Mouse (Mus musculus): ENCODE data around the gene Fgfr2. TPM values are rescaled to one million over a fixed set of nuclear protein-coding genes. Genes with fewer than 3 reads are reported as not detected.

The Fgfr2 gene
- polyA plus RNA-seq, 1 experiment from 2014 or later: 33.9 TPM

DNA sequence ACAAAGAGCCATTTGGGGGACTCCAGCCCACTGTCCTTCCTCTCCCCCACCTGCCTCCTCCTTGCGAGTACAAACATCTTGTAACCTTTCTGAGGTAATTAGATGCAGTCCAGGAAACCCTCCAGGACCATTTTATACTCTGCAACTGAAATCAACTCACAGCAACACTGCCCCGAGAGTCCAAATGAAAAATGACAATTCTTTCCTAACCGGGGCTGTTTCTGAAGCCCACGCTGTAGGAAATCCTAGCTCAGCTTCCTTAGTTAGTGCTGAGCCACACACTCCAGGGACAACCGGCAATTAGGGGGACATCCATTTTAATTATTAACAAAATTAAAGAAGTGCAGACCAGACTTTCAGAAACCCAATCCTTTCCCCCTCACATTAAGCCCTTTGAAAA, 2863.1 kb downstream of the Fgfr2 start:
- Histone ChIP-seq H3K27me3 (peaks cover 19% of the 10 kb centered on the region; the same call in 1 of the 2 replicates), H3K4me1 (replicated peaks) (peaks cover 71% of the 10 kb centered on the region), H3K27ac (0 out of 2 replicates have a peak overlapping the region, but pooled peaks have one; percentile 23), H3K36me3 (no peaks in the 10 kb centered on the region), H3K9me3 (no peaks in the 10 kb centered on the region), H3K4me3 (peak overlapping the region; percentile 65; the same call in 1 of the 2 replicates), H3K4me2 (peak overlapping the region; percentile 96), H3K9ac (peak overlapping the region; percentile 88; the same call in 1 of the 2 replicates)
- WGBS: 19% methylated on average over 5 of the region's 5 CpGs
- ATAC-seq (ENCODE audit: low FRiP score): no peak

DNA sequence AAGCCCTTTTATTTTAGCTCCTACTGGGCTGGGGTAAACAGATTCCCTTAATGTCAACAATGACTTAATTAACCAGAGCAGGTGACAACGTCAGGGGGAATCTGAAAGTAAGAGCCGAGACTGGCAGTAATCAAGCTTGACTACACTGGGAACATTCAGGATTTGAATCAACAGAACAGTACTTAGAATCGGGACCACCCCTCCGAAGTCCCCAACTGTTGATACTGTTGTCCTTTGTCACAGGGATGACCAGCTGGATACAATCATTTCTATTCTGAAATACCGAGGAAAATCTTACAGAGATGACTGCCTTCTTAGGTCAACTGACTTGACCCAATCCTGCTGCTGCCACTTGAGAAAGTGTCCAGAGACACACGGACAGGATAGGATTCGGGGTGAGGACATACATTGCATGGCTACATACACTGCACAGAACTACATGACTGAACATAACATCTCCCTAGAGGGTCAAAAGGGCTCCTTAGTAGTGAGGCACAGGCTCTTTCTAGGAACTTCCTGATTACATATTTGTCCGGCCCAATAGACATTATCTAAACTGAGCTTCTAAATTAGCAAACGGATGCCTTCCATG, 2864.3 kb downstream of the Fgfr2 start:
- Histone ChIP-seq H3K4me3 (no peak overlapping the region), H3K36me3 (no peaks in the 10 kb centered on the region), H3K4me1 (replicated peaks) (peaks cover 63% of the 10 kb centered on the region), H3K27me3 (peaks cover 15% of the 10 kb centered on the region; the same call in 1 of the 2 replicates), H3K9me3 (no peaks in the 10 kb centered on the region), H3K9ac (no peak overlapping the region), H3K4me2 (peak overlapping the region; percentile 96), H3K27ac (no peak overlapping the region)
- WGBS: 25% methylated on average over 9 of the region's 9 CpGs
- 0 out of 2 replicates have a peak, but pooled peaks have one; percentile 2 for ATAC-seq (ENCODE audit: low FRiP score)

GRCm38 (mm10) chr7:130257991-130258703, 2865.0 kb downstream of the Fgfr2 start:
- Histone ChIP-seq H3K27me3 (0 out of 2 replicates have a peak, but pooled peaks cover 10% of the 10 kb centered on the region), H3K9me3 (no peaks in the 10 kb centered on the region), H3K4me2 (peak overlapping the region; percentile 96), H3K4me3 (no peak overlapping the region), H3K4me1 (replicated peaks) (peaks cover 56% of the 10 kb centered on the region), H3K9ac (no peak overlapping the region), H3K27ac (no peak overlapping the region), H3K36me3 (no peaks in the 10 kb centered on the region)
- 15% methylated on average over 8 of the region's 8 CpGs for WGBS
- 0 out of 2 replicates have a peak, but pooled peaks have one; percentile 13 for ATAC-seq (ENCODE audit: low FRiP score)

GRCm38 (mm10) chr7:130253264-130253663, 2869.9 kb downstream of the Fgfr2 start:
- no peak overlapping the region for H3K4me3 ChIP-seq
- H3K27ac ChIP-seq: no peak overlapping the region
- no peaks in the 10 kb centered on the region for H3K36me3 ChIP-seq
- WGBS: 62% methylated on average over 4 of the region's 4 CpGs
- ATAC-seq (ENCODE audit: low FRiP score): no peak
- H3K4me1 ChIP-seq (replicated peaks): peaks cover 45% of the 10 kb centered on the region
- H3K9me3 ChIP-seq: no peaks in the 10 kb centered on the region
- no peaks in the 10 kb centered on the region for H3K27me3 ChIP-seq
- H3K9ac ChIP-seq: no peak overlapping the region
- no peak overlapping the region for H3K4me2 ChIP-seq

GRCm38 (mm10) chr7:130251936-130252523, 2871.1 kb downstream of the Fgfr2 start:
- Histone ChIP-seq H3K27me3 (no peaks in the 10 kb centered on the region), H3K27ac (no peak overlapping the region), H3K9ac (no peak overlapping the region), H3K36me3 (no peaks in the 10 kb centered on the region), H3K4me2 (no peak overlapping the region), H3K4me3 (no peak overlapping the region), H3K9me3 (no peaks in the 10 kb centered on the region), H3K4me1 (replicated peaks) (peaks cover 50% of the 10 kb centered on the region)
- WGBS: 44% methylated on average over 3 of the region's 3 CpGs
- ATAC-seq (ENCODE audit: low FRiP score): no peak

GRCm38 (mm10) chr7:130250994-130251393, 2872.2 kb downstream of the Fgfr2 start:
- Histone ChIP-seq H3K9ac (no peak overlapping the region), H3K27ac (no peak overlapping the region), H3K4me2 (no peak overlapping the region), H3K9me3 (no peaks in the 10 kb centered on the region), H3K27me3 (no peaks in the 10 kb centered on the region), H3K4me1 (replicated peaks) (peaks cover 50% of the 10 kb centered on the region), H3K4me3 (no peak overlapping the region), H3K36me3 (no peaks in the 10 kb centered on the region)
- WGBS: 49% methylated on average over 4 of the region's 4 CpGs
- no peak for ATAC-seq (ENCODE audit: low FRiP score)

- 65% methylated on average over 7 of the region's 7 CpGs for WGBS
- no peak overlapping the region for H3K27ac ChIP-seq
- no peak overlapping the region for H3K9ac ChIP-seq
- no peaks in the 10 kb centered on the region for H3K27me3 ChIP-seq
- no peaks in the 10 kb centered on the region for H3K36me3 ChIP-seq
- ATAC-seq (ENCODE audit: low FRiP score): no peak
- H3K4me2 ChIP-seq: no peak overlapping the region
- no peak overlapping the region for H3K4me3 ChIP-seq
- H3K4me1 ChIP-seq (replicated peaks): peaks cover 60% of the 10 kb centered on the region
- no peaks in the 10 kb centered on the region for H3K9me3 ChIP-seq
Measured at GRCm38 (mm10) chr7:130248403-130248802, 2874.7 kb downstream of the Fgfr2 start.

DNA sequence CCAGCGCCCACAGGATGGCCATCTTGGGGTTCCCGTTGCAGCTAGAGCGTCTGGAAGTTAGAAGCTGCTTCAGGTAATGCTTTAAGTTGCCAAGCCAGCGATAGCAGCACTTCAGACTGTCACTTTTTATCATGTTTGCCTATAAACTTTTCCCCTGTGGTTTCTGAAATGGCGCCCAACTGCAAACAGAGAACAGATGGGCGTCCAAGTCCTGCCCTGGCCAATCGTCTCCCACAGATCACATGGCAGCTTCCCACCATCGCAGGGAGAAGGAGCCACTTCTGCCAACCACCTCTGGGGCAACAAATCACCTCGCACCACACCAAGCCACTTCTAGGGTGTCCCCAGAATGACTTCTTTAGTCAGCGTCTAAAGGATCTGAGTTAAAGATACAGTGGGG, 2875.3 kb downstream of the Fgfr2 start:
- no peak overlapping the region for H3K4me3 ChIP-seq
- H3K27ac ChIP-seq: no peak overlapping the region
- H3K4me2 ChIP-seq: no peak overlapping the region
- 72% methylated on average over 10 of the region's 10 CpGs for WGBS
- H3K9ac ChIP-seq: no peak overlapping the region
- ATAC-seq (ENCODE audit: low FRiP score): no peak
- peaks cover 60% of the 10 kb centered on the region for H3K4me1 ChIP-seq (replicated peaks)
- no peaks in the 10 kb centered on the region for H3K27me3 ChIP-seq
- H3K9me3 ChIP-seq: no peaks in the 10 kb centered on the region
- no peaks in the 10 kb centered on the region for H3K36me3 ChIP-seq

GRCm38 (mm10) chr7:130246483-130246882, 2876.7 kb downstream of the Fgfr2 start:
- no peaks in the 10 kb centered on the region for H3K36me3 ChIP-seq
- peaks cover 51% of the 10 kb centered on the region for H3K4me1 ChIP-seq (replicated peaks)
- 85% methylated on average over 7 of the region's 7 CpGs for WGBS
- H3K4me2 ChIP-seq: no peak overlapping the region
- H3K9me3 ChIP-seq: no peaks in the 10 kb centered on the region
- no peaks in the 10 kb centered on the region for H3K27me3 ChIP-seq
- no peak for ATAC-seq (ENCODE audit: low FRiP score)
- no peak overlapping the region for H3K4me3 ChIP-seq
- H3K27ac ChIP-seq: no peak overlapping the region
- no peak overlapping the region for H3K9ac ChIP-seq

DNA sequence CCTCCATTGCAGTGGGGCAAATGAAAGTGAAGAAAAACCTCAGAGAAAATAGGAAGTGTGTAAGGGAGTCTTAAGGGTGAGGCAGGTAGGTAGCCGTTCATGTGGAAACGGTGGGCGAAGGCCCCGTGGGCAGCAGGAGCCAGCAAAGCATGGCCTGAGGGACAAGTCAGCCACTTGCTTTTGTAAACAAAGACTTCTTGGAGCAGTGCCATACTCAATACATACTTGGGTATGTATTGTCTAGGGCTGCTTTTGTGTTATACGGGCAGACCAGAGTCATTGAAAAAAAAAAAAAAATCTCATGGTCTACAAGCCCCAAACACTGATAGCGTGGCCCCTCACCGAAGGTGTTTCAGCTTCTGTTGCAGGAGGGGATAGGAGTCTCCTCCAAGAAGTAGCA, 2878.6 kb downstream of the Fgfr2 start:
- no peaks in the 10 kb centered on the region for H3K27me3 ChIP-seq
- no peaks in the 10 kb centered on the region for H3K36me3 ChIP-seq
- 46% methylated on average over 7 of the region's 7 CpGs for WGBS
- no peaks in the 10 kb centered on the region for H3K9me3 ChIP-seq
- H3K4me2 ChIP-seq: no peak overlapping the region
- H3K27ac ChIP-seq: no peak overlapping the region
- no peak overlapping the region for H3K4me3 ChIP-seq
- peaks cover 36% of the 10 kb centered on the region for H3K4me1 ChIP-seq (replicated peaks)
- ATAC-seq (ENCODE audit: low FRiP score): no peak
- no peak overlapping the region for H3K9ac ChIP-seq

DNA sequence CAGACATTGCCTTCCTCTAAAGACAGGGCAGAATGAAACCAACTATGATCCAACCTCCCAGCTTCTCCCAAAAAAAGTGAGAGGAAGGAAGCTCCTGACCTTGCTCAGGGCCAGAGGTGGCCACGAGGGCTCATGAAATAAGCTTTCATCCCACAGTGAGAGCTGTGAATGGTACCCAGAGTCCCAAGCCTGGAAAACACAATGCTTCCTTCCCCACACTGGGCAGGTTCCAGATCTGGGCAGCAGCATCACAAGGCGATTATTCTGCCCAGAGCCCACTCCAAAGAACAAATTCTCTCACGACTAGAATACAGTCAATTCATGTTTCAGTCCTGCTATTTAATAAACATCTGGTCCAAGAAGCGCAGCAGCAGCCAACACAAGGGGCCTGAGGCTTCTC, 2879.3 kb downstream of the Fgfr2 start:
- Histone ChIP-seq H3K27ac (no peak overlapping the region), H3K36me3 (no peaks in the 10 kb centered on the region), H3K4me1 (replicated peaks) (peaks cover 28% of the 10 kb centered on the region), H3K9me3 (no peaks in the 10 kb centered on the region), H3K4me2 (no peak overlapping the region), H3K4me3 (no peak overlapping the region), H3K9ac (no peak overlapping the region), H3K27me3 (no peaks in the 10 kb centered on the region)
- 64% methylated on average over 4 of the region's 4 CpGs for WGBS
- ATAC-seq (ENCODE audit: low FRiP score): no peak

- peaks cover 19% of the 10 kb centered on the region for H3K4me1 ChIP-seq (replicated peaks)
- H3K27me3 ChIP-seq: no peaks in the 10 kb centered on the region
- no peak for ATAC-seq (ENCODE audit: low FRiP score)
- H3K4me2 ChIP-seq: no peak overlapping the region
- no peak overlapping the region for H3K4me3 ChIP-seq
- no peak overlapping the region for H3K9ac ChIP-seq
- H3K27ac ChIP-seq: no peak overlapping the region; the same call in 1 of the 2 replicates
- no peaks in the 10 kb centered on the region for H3K36me3 ChIP-seq
- no peaks in the 10 kb centered on the region for H3K9me3 ChIP-seq
- WGBS: 84% methylated on average over 9 of the region's 9 CpGs
Measured at GRCm38 (mm10) chr7:130240191-130240590, 2883.0 kb downstream of the Fgfr2 start.
